Mouse (Mus musculus): ENCODE measurements around the gene Gpatch4. TPM values are rescaled to one million over a fixed set of nuclear protein-coding genes. Genes with fewer than 3 reads are reported as not detected.

Gene Gpatch4
- polyA plus RNA-seq, 1 experiment from 2014 or later: 45.4 TPM

Other genes starting within 250 kb of the Gpatch4 start
- 6.1 and 8.4 TPM in 2 replicates for gene Ntrk1, start 247.9 kb upstream of the Gpatch4 start, polyA plus RNA-seq (2015; fragmentation: Nextera tagmentation; extraction: Ambion mirVana)
- 1.2 and 1.5 TPM in 2 replicates for gene Insrr, start 246.2 kb upstream of the Gpatch4 start, polyA plus RNA-seq (2015; fragmentation: Nextera tagmentation; extraction: Ambion mirVana)
- gene Pear1, start 218.8 kb upstream of the Gpatch4 start, polyA plus RNA-seq (2015; fragmentation: Nextera tagmentation; extraction: Ambion mirVana): 40.8 and 51.0 TPM in 2 replicates
- gene Sh2d2a, start 196.4 kb upstream of the Gpatch4 start, polyA plus RNA-seq (2015; fragmentation: Nextera tagmentation; extraction: Ambion mirVana): 0.09 TPM in 1 of 2 replicates, not detected in the other
- gene Prcc, start 157.5 kb upstream of the Gpatch4 start, polyA plus RNA-seq (2015; fragmentation: Nextera tagmentation; extraction: Ambion mirVana): 14.4 and 16.1 TPM in 2 replicates
- 221 and 234 TPM in 2 replicates for gene Hdgf, start 136.8 kb upstream of the Gpatch4 start, polyA plus RNA-seq (2015; fragmentation: Nextera tagmentation; extraction: Ambion mirVana)
- gene Mrpl24, start 123.6 kb upstream of the Gpatch4 start, polyA plus RNA-seq (2015; fragmentation: Nextera tagmentation; extraction: Ambion mirVana): 85.4 TPM in 2 replicates
- 62.5 and 64.3 TPM in 2 replicates for gene Isg20l2, start 112.8 kb upstream of the Gpatch4 start, polyA plus RNA-seq (2015; fragmentation: Nextera tagmentation; extraction: Ambion mirVana)
- gene Rrnad1, start 112.4 kb upstream of the Gpatch4 start, polyA plus RNA-seq (2015; fragmentation: Nextera tagmentation; extraction: Ambion mirVana): 17.7 and 23.0 TPM in 2 replicates
- gene Crabp2, start 94.4 kb upstream of the Gpatch4 start, polyA plus RNA-seq (2015; fragmentation: Nextera tagmentation; extraction: Ambion mirVana): 81.1 and 82.3 TPM in 2 replicates
- gene Nes, start 72.0 kb upstream of the Gpatch4 start, polyA plus RNA-seq (2015; fragmentation: Nextera tagmentation; extraction: Ambion mirVana): 31.1 and 34.6 TPM in 2 replicates
- gene Bcan, start 42.9 kb upstream of the Gpatch4 start, polyA plus RNA-seq (2015; fragmentation: Nextera tagmentation; extraction: Ambion mirVana): 0.17 and 0.33 TPM in 2 replicates
- 0.12 and 0.23 TPM in 2 replicates for gene Hapln2, start 15.5 kb upstream of the Gpatch4 start, polyA plus RNA-seq (2015; fragmentation: Nextera tagmentation; extraction: Ambion mirVana)
- gene Naxe, start 15.4 kb downstream of the Gpatch4 start, polyA plus RNA-seq (2015; fragmentation: Nextera tagmentation; extraction: Ambion mirVana): 164 and 174 TPM in 2 replicates
- not detected in 2 replicates for gene Ttc24, start 35.2 kb downstream of the Gpatch4 start, polyA plus RNA-seq (2015; fragmentation: Nextera tagmentation; extraction: Ambion mirVana)
- gene Iqgap3, start 38.9 kb downstream of the Gpatch4 start, polyA plus RNA-seq (2015; fragmentation: Nextera tagmentation; extraction: Ambion mirVana): 18.5 and 22.1 TPM in 2 replicates
- gene Mef2d, start 99.3 kb downstream of the Gpatch4 start, polyA plus RNA-seq (2015; fragmentation: Nextera tagmentation; extraction: Ambion mirVana): 18.5 and 21.5 TPM in 2 replicates
- 6.5 and 6.6 TPM in 2 replicates for gene Rhbg, start 211.6 kb downstream of the Gpatch4 start, polyA plus RNA-seq (2015; fragmentation: Nextera tagmentation; extraction: Ambion mirVana)
- gene Gm38392, start 244.1 kb downstream of the Gpatch4 start, polyA plus RNA-seq (2015; fragmentation: Nextera tagmentation; extraction: Ambion mirVana): 2.5 and 2.9 TPM in 2 replicates

All from kidney, embryonic 15.5 days (tissue).